Mouse (Mus musculus): ENCODE measurements around the gene Gm609. TPM values are rescaled to one million over a fixed set of nuclear protein-coding genes. Genes with fewer than 3 reads are reported as not detected.

Gm609 gene
- polyA plus RNA-seq, 1 experiment from 2014 or later, result not detected

GRCm38 (mm10) chr16:45369285-45369965, 123.3 kb downstream of the Gm609 start:
- no peak for ATAC-seq (ENCODE audit: low FRiP score, low read depth)
- no peaks in the 10 kb centered on the region for H3K27me3 ChIP-seq
- 75% methylated on average over 4 of the region's 4 CpGs for WGBS
- H3K4me3 ChIP-seq, result no peak overlapping the region
- no peaks in the 10 kb centered on the region for H3K4me1 ChIP-seq
- no peak overlapping the region for H3K4me2 ChIP-seq (replicated peaks)
- H3K27ac ChIP-seq, result no peak overlapping the region
- H3K9ac ChIP-seq, result no peak overlapping the region
- H3K9me3 ChIP-seq, result no peaks in the 10 kb centered on the region
- no peaks in the 10 kb centered on the region for H3K36me3 ChIP-seq

GRCm38 (mm10) chr16:45366111-45366510, 126.7 kb downstream of the Gm609 start:
- no peak for ATAC-seq (ENCODE audit: low FRiP score, low read depth)
- Histone ChIP-seq H3K9me3 (no peaks in the 10 kb centered on the region), H3K4me2 (replicated peaks) (no peak overlapping the region), H3K27me3 (no peaks in the 10 kb centered on the region), H3K27ac (no peak overlapping the region), H3K4me1 (no peaks in the 10 kb centered on the region), H3K9ac (no peak overlapping the region), H3K4me3 (no peak overlapping the region), H3K36me3 (no peaks in the 10 kb centered on the region)
- 75% methylated on average over 7 of the region's 7 CpGs for WGBS

GRCm38 (mm10) chr16:45365353-45365752, 127.4 kb downstream of the Gm609 start:
- no peaks in the 10 kb centered on the region for H3K9me3 ChIP-seq
- no peaks in the 10 kb centered on the region for H3K36me3 ChIP-seq
- H3K27me3 ChIP-seq, result no peaks in the 10 kb centered on the region
- no peaks in the 10 kb centered on the region for H3K4me1 ChIP-seq
- 78% methylated on average over 9 of the region's 9 CpGs for WGBS
- no peak overlapping the region for H3K9ac ChIP-seq
- no peak overlapping the region for H3K4me3 ChIP-seq
- ATAC-seq (ENCODE audit: low FRiP score, low read depth), result no peak
- no peak overlapping the region for H3K27ac ChIP-seq
- H3K4me2 ChIP-seq (replicated peaks), result no peak overlapping the region

- Histone ChIP-seq H3K36me3 (no peaks in the 10 kb centered on the region), H3K4me1 (no peaks in the 10 kb centered on the region), H3K27me3 (no peaks in the 10 kb centered on the region), H3K4me3 (no peak overlapping the region), H3K27ac (no peak overlapping the region), H3K9me3 (no peaks in the 10 kb centered on the region), H3K4me2 (replicated peaks) (no peak overlapping the region), H3K9ac (no peak overlapping the region)
- no peak for ATAC-seq (ENCODE audit: low FRiP score, low read depth)
- 88% methylated on average over 1 of the region's 1 CpGs for WGBS
These were observed 128.1 kb downstream of the Gm609 start for GRCm38 (mm10) chr16:45364627-45365026.

GRCm38 (mm10) chr16:45363480-45364045, 129.2 kb downstream of the Gm609 start:
- H3K4me1 ChIP-seq, result no peaks in the 10 kb centered on the region
- no peaks in the 10 kb centered on the region for H3K9me3 ChIP-seq
- H3K27me3 ChIP-seq, result no peaks in the 10 kb centered on the region
- no peak overlapping the region for H3K9ac ChIP-seq
- H3K27ac ChIP-seq, result no peak overlapping the region
- no peaks in the 10 kb centered on the region for H3K36me3 ChIP-seq
- no peak overlapping the region for H3K4me3 ChIP-seq
- no peak overlapping the region for H3K4me2 ChIP-seq (replicated peaks)
- ATAC-seq (ENCODE audit: low FRiP score, low read depth), result no peak
- whole genome bisulfite sequencing, result 89% methylated on average over 4 of the region's 4 CpGs

Other genes starting within 250 kb of the Gm609 start
- 23.3 TPM in 2 replicates for gene Cd200, start 83.9 kb downstream of the Gm609 start, polyA plus RNA-seq (2015; fragmentation: Nextera tagmentation; extraction: Ambion mirVana)
- not detected in 2 replicates for gene Gm17783, start 39.1 kb upstream of the Gm609 start, polyA plus RNA-seq (2015; fragmentation: Nextera tagmentation; extraction: Ambion mirVana)
- not detected in 2 replicates for gene Slc9c1, start 42.3 kb upstream of the Gm609 start, polyA plus RNA-seq (2015; fragmentation: Nextera tagmentation; extraction: Ambion mirVana)
- gene Gcsam, start 117.4 kb upstream of the Gm609 start, polyA plus RNA-seq (2015; fragmentation: Nextera tagmentation; extraction: Ambion mirVana), result 0.33 and 0.41 TPM in 2 replicates
- gene BC016579, start 161.1 kb upstream of the Gm609 start, polyA plus RNA-seq (2015; fragmentation: Nextera tagmentation; extraction: Ambion mirVana), result 0.10 and 0.11 TPM in 2 replicates
- gene Tmprss7, start 200.7 kb upstream of the Gm609 start, polyA plus RNA-seq (2015; fragmentation: Nextera tagmentation; extraction: Ambion mirVana), result 0.09 and 0.24 TPM in 2 replicates
- gene Tagln3, start 231.6 kb upstream of the Gm609 start, polyA plus RNA-seq (2015; fragmentation: Nextera tagmentation; extraction: Ambion mirVana), result 18.2 and 21.4 TPM in 2 replicates
- gene Abhd10, start 250.0 kb upstream of the Gm609 start, polyA plus RNA-seq (2015; fragmentation: Nextera tagmentation; extraction: Ambion mirVana), result 37.1 and 42.3 TPM in 2 replicates